Mouse (Mus musculus) forebrain, embryonic 12.5 days (tissue): Measurements from ENCODE around the gene Tgfbi. TPM values are rescaled to one million over a fixed set of nuclear protein-coding genes. Genes with fewer than 3 reads are reported as not detected.

Experiments used
- ATAC-seq: fragments of 200-750 bp; cut with Nextera tagmentation; 2 replicates; pipeline ENCODE4 v1.8.0; 2017; ENCODE audit warnings: moderate TSS enrichment; ENCODE audit not compliant: low FRiP score
- H3K27ac ChIP-seq: fragments of 300-500 bp; sonication (generic); 2 replicates; pipeline ENCODE4 v1.5.1; 2016; ENCODE audit warnings: mild to moderate bottlenecking
- H3K27me3 ChIP-seq: fragments of 300-500 bp; sonication (generic); 2 replicates; pipeline ENCODE4 v1.6.1; 2016; ENCODE audit warnings: mild to moderate bottlenecking
- H3K36me3 ChIP-seq: fragments of 300-500 bp; sonication (generic); replicated peaks from 2 replicates; pipeline ENCODE4 v1.6.1; 2016; ENCODE audit warnings: mild to moderate bottlenecking
- H3K4me1 ChIP-seq: fragments of 300-500 bp; sonication (generic); 2 replicates; pipeline ENCODE4 v1.6.1; 2016
- H3K4me2 ChIP-seq: fragments of 300-500 bp; sonication (generic); 2 replicates; pipeline ENCODE4 v1.6.1; 2016; ENCODE audit warnings: mild to moderate bottlenecking, moderate library complexity
- H3K4me3 ChIP-seq: fragments of 300-500 bp; sonication (generic); replicated peaks from 2 replicates; pipeline ENCODE4 v1.5.1; 2016; ENCODE audit warnings: mild to moderate bottlenecking
- H3K9ac ChIP-seq: fragments of 300-500 bp; sonication (generic); 2 replicates; pipeline ENCODE4 v1.6.1; 2016; ENCODE audit warnings: mild to moderate bottlenecking
- H3K9me3 ChIP-seq: fragments of 300-500 bp; sonication (generic); 2 replicates; pipeline ENCODE4 v1.6.1; 2016
- whole genome bisulfite sequencing: fragments of 180-500 bp; shearing (Covaris S2); methylation state at CpG from one replicate; pipeline ENCODE4 v1.1.7; 2016; 5-methylcytosine and 5-hydroxymethylcytosine counted together
- polyA plus RNA-seq: library from polyadenylated mRNA; unstranded; fragments of >200 nt; fragmentation: Nextera tagmentation; extraction: Ambion mirVana; gene quantifications from 2 replicates; pipeline ENCODE4 v1.2.1, GENCODE M21; 2016

Tgfbi gene
- polyA plus RNA-seq, 1 experiment from 2014 or later, result 24.0 TPM

DNA sequence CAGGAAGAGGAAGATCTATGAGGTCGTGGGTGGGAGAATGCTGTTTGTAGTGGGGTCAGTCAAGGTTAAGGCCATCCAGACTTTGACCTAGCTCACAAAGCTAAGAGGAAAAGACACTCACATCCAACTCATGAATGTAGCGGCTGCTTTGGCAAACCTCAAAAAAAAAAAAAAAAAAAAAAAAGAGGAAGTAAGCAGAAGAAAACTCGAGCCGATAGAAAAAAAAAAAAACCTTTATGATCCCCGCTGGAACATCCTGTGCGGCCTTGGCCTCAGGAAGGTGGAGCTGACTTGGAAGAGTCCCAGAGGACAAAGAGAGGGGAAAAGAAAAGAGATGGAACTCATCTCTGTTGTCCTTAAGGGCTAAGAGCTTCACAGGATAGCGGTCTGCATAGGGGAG, 7.1 kb downstream of the Tgfbi start:
- Histone ChIP-seq H3K9me3 (no peaks in the 10 kb centered on the region), H3K4me1 (peaks cover 26% of the 10 kb centered on the region), H3K36me3 (no peaks in the 10 kb centered on the region), H3K4me2 (no peak overlapping the region), H3K9ac (no peak overlapping the region), H3K27me3 (peaks cover 24% of the 10 kb centered on the region; the same call in 1 of the 2 replicates), H3K4me3 (no peak overlapping the region), H3K27ac (no peak overlapping the region)
- 73% methylated on average over 7 of the region's 7 CpGs for WGBS
- no peak for ATAC-seq

DNA sequence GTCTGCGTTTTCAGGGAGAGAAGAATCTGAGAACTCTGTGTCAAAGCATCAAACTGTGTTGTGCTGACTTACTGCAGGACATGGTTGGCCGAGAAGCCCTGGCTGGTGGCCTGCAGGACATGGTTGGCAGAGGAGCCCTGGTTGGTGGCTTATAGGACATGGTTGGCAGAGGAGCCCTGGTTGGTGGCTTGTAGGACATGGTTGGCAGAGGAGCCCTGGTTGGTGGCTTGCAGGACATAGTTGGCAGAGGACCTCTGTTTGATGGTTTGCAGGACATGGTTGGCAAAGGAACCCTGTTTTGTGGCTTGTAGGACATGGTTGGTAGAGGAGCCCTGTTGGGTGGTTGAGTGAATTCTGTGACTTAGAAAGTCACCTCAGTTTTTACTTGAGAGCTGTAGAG, 7.9 kb downstream of the Tgfbi start:
- no peak overlapping the region for H3K9ac ChIP-seq
- no peak overlapping the region for H3K27ac ChIP-seq
- no peaks in the 10 kb centered on the region for H3K9me3 ChIP-seq
- H3K4me1 ChIP-seq, result peaks cover 25% of the 10 kb centered on the region
- H3K4me3 ChIP-seq, result no peak overlapping the region
- WGBS, result 87% methylated on average over 2 of the region's 2 CpGs
- H3K36me3 ChIP-seq, result no peaks in the 10 kb centered on the region
- no peak for ATAC-seq
- H3K27me3 ChIP-seq, result peaks cover 17% of the 10 kb centered on the region; the same call in 1 of the 2 replicates
- no peak overlapping the region for H3K4me2 ChIP-seq

DNA sequence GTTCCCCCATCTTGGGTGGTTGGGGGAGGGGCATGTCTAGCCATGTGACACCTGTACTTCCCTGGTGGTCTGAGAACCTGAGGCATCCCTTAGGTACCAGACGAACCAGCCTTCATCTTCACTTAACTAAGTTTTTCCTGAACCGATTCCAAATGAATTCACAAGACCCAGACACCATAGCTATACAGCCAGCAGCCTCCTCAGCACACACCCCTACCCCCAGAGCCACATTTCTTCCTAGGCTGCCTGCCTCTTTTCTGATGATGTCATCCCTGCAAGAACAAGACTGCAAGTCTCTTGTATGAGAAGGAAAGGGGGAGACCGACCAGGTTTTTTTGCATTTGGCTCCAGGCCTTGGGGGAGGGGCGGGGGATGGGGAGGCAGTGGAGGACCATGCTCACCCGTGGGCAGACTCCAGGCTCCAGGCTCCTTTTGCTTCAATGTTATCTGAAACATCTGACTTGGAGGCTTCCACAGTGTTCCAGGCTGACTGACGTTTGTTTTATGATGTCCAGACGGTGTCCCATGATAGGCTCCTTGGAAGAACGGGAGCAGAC, 13.0 kb downstream of the Tgfbi start:
- Histone ChIP-seq H3K9ac (no peak overlapping the region), H3K27me3 (no peaks in the 10 kb centered on the region), H3K9me3 (no peaks in the 10 kb centered on the region), H3K4me3 (no peak overlapping the region), H3K36me3 (no peaks in the 10 kb centered on the region), H3K27ac (no peak overlapping the region), H3K4me1 (peaks cover 8% of the 10 kb centered on the region), H3K4me2 (no peak overlapping the region)
- ATAC-seq, result no peak
- WGBS, result 56% methylated on average over 8 of the region's 8 CpGs

DNA sequence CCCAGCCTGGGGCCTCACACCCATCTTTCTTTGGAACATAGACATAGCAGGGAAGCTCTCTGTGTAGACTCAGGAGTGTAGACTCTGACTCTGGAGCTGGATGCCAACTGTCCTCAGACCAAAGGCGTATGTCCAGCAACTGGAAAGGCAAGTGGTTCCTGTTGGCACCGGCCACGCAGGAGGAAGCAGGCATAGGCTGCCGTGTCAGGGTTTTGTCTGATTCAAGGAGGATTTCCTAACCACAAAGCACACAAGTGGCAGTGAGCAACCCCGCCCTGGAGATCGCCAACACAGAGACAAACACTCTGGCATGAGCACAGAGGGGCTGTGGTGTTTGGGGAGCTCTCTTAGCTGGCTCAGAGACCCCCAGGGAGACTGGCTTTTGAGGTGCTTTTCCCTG, 17.2 kb downstream of the Tgfbi start:
- H3K9ac ChIP-seq, result no peak overlapping the region
- H3K4me3 ChIP-seq, result no peak overlapping the region
- no peaks in the 10 kb centered on the region for H3K9me3 ChIP-seq
- no peaks in the 10 kb centered on the region for H3K36me3 ChIP-seq
- WGBS, result 87% methylated on average over 6 of the region's 6 CpGs
- ATAC-seq, result no peak
- H3K4me2 ChIP-seq, result no peak overlapping the region
- H3K27ac ChIP-seq, result no peak overlapping the region
- peaks cover 8% of the 10 kb centered on the region for H3K4me1 ChIP-seq
- H3K27me3 ChIP-seq, result no peaks in the 10 kb centered on the region

DNA sequence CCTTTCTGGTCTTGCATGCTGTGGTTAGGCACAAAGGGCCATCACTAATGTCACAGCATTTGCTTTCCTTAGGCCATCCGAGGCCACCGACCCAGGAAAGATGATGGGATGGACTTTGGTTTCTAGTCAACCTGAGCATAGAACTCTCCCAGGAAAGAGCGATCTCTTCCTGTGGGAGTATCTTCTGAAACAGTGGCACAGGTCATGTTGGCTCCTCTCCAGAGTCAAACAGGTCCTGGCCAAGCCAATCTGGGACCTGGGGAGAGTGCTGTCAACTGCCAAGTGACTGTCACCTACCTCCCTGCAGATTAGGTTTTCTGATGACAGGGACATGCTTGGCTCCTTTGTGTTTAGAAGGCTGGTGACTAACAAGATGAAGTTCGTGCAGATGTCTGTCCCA, 20.8 kb downstream of the Tgfbi start:
- Histone ChIP-seq H3K9me3 (no peaks in the 10 kb centered on the region), H3K27me3 (no peaks in the 10 kb centered on the region), H3K27ac (no peak overlapping the region), H3K9ac (no peak overlapping the region), H3K4me3 (no peak overlapping the region), H3K4me2 (no peak overlapping the region), H3K4me1 (0 out of 2 replicates have a peak, but pooled peaks cover 3% of the 10 kb centered on the region), H3K36me3 (no peaks in the 10 kb centered on the region)
- WGBS, result 92% methylated on average over 4 of the region's 4 CpGs
- ATAC-seq, result no peak

DNA sequence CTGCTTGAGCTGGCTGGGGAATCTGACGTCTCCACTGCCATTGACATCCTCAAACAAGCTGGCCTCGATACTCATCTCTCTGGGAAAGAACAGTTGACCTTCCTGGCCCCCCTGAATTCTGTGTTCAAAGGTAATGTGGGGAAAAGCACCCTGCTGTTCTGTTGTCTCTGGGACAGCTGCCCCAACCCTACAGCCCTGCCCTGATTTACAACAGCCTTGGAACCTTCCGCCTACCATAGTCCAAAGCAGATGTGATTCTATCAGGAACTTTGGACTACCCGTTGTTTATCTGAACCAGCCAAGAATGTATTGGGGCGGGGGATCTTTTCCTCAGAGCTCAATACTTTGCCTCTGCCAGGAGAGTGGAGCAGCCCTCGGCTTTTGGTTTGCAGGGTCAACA, 21.2 kb downstream of the Tgfbi start:
- no peak for ATAC-seq
- Histone ChIP-seq H3K36me3 (no peaks in the 10 kb centered on the region), H3K4me1 (0 out of 2 replicates have a peak, but pooled peaks cover 3% of the 10 kb centered on the region), H3K9ac (no peak overlapping the region), H3K4me2 (no peak overlapping the region), H3K27me3 (no peaks in the 10 kb centered on the region), H3K27ac (no peak overlapping the region), H3K4me3 (no peak overlapping the region), H3K9me3 (no peaks in the 10 kb centered on the region)
- 71% methylated on average over 6 of the region's 6 CpGs for whole genome bisulfite sequencing

DNA sequence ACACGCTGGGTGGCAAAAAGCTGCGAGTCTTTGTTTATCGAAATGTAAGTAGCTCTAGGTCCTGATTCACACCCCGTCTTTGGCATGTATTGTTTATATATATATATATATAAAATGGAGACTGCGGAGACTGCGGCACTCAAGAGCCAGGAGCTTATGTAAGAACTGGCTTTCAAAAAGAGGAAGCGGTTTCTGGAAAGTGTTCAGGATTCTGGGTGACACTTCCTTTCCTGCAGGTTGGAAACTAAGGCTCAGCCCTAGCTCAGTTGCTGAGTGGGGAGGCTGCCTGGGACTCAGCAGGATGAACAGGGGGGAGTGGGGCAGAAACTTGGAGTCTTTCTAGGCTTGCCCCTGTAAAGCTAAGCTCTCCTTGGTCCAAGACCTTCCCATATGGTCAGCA, 22.0 kb downstream of the Tgfbi start:
- 93% methylated on average over 7 of the region's 7 CpGs for WGBS
- no peak for ATAC-seq

DNA sequence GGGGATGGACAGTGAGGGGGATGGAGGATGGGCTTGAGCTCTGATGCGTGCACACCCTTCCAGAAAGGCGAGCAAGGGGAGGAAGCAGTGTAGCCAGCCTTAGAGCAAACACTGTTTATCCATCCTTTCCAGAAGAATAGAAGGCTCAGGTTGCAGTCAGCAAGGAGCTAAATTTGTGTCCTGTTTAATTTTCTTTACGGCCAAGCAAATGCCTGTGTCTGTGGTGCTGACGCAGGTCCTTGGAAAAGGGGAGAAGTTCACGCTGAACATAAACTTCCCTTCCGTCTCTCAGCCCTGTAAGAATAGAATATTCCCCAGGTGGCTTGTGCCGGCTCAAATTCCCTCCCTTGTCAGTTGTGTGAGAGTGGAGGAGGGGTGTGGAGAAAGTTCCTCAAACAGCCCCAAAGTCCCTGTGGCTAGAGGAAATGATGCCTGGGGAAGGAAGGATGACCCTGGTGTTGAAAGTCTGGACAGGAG, 24.9 kb downstream of the Tgfbi start:
- Histone ChIP-seq H3K4me1 (0 out of 2 replicates have a peak, but pooled peaks cover 3% of the 10 kb centered on the region), H3K36me3 (no peaks in the 10 kb centered on the region), H3K4me2 (no peak overlapping the region), H3K9ac (no peak overlapping the region), H3K4me3 (no peak overlapping the region), H3K27me3 (no peaks in the 10 kb centered on the region), H3K9me3 (no peaks in the 10 kb centered on the region), H3K27ac (no peak overlapping the region)
- no peak for ATAC-seq
- 37% methylated on average over 7 of the region's 7 CpGs for WGBS

More for the DNA sequence above, 22.0 kb downstream of the Tgfbi start:
- Histone ChIP-seq H3K27ac (no peak overlapping the region), H3K9me3 (no peaks in the 10 kb centered on the region), H3K4me2 (no peak overlapping the region), H3K4me3 (no peak overlapping the region), H3K27me3 (no peaks in the 10 kb centered on the region), H3K4me1 (0 out of 2 replicates have a peak, but pooled peaks cover 3% of the 10 kb centered on the region), H3K9ac (no peak overlapping the region), H3K36me3 (no peaks in the 10 kb centered on the region)

DNA sequence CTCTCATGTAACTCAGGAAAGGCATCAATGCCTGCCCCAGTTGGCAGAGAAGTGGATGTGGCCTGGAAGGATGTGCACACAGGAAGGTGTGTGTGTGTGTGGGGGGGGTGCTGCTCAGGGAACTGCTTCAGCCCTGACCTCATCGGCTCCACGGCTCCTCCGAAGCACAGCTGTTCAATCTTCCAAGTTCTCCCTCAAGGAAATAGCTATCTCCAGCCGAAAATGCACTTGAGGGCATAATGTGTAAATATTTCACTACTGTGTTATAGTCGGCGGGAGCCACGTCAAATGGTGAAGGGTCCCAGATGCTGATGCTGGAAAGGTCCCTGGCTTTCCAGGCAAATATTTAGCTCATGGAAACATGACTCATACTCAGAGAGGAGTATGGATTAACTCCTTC, 25.6 kb downstream of the Tgfbi start:
- no peak overlapping the region for H3K9ac ChIP-seq
- H3K9me3 ChIP-seq, result no peaks in the 10 kb centered on the region
- no peak overlapping the region for H3K4me2 ChIP-seq
- no peaks in the 10 kb centered on the region for H3K27me3 ChIP-seq
- no peak overlapping the region for H3K27ac ChIP-seq
- 0 out of 2 replicates have a peak, but pooled peaks cover 3% of the 10 kb centered on the region for H3K4me1 ChIP-seq
- 79% methylated on average over 7 of the region's 7 CpGs for WGBS
- no peaks in the 10 kb centered on the region for H3K36me3 ChIP-seq
- H3K4me3 ChIP-seq, result no peak overlapping the region
- ATAC-seq, result no peak

DNA sequence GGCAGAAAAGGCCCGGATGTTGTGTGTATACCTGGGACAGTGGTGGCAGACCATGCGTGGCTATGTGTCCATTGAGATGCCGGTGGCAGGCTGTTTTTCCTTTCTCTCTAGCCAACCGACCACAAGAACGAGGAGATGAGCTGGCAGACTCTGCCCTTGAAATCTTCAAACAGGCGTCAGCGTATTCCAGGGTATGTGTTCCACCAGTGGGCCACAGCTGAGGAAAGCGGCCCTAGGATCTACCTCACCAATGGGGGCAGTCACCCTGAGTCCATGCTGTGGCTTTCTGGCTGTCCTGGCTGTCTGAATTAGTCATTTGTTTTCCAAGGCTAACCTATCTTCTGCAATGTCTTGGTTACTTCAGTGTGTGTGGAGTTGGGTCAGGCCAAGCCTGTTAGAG, 27.7 kb downstream of the Tgfbi start:
- H3K4me3 ChIP-seq, result no peak overlapping the region
- H3K27ac ChIP-seq, result no peak overlapping the region
- no peaks in the 10 kb centered on the region for H3K9me3 ChIP-seq
- no peaks in the 10 kb centered on the region for H3K36me3 ChIP-seq
- no peak overlapping the region for H3K9ac ChIP-seq
- no peak overlapping the region for H3K4me2 ChIP-seq
- 89% methylated on average over 8 of the region's 8 CpGs for WGBS
- no peaks in the 10 kb centered on the region for H3K27me3 ChIP-seq
- no peak for ATAC-seq
- 0 out of 2 replicates have a peak, but pooled peaks cover 3% of the 10 kb centered on the region for H3K4me1 ChIP-seq

DNA sequence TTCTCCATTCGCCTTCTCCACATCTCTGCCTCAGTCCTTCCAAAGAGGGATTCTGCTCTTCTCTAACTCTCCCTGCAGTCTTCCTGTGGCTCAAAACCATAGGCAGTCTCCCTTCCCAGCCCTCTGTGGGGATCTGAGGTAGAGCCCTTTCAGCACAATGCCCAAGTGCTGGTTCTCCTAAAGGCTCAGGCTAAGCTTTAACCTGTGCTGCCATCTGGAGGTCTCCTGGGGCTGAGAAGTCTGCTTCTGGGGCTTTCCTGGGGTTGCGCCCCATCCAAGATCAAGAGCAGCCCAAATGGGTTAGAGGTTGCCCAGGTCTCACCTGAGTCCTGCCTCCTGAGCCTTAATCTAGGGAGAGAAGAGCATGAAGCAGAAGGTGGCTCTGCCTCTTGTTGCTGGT, 32.4 kb downstream of the Tgfbi start:
- no peak overlapping the region for H3K9ac ChIP-seq
- H3K4me3 ChIP-seq, result no peak overlapping the region
- ATAC-seq, result no peak
- 84% methylated on average over 2 of the region's 2 CpGs for whole genome bisulfite sequencing
- H3K36me3 ChIP-seq, result no peaks in the 10 kb centered on the region
- no peaks in the 10 kb centered on the region for H3K9me3 ChIP-seq
- H3K4me1 ChIP-seq, result no peaks in the 10 kb centered on the region
- no peaks in the 10 kb centered on the region for H3K27me3 ChIP-seq
- H3K27ac ChIP-seq, result no peak overlapping the region
- no peak overlapping the region for H3K4me2 ChIP-seq

DNA sequence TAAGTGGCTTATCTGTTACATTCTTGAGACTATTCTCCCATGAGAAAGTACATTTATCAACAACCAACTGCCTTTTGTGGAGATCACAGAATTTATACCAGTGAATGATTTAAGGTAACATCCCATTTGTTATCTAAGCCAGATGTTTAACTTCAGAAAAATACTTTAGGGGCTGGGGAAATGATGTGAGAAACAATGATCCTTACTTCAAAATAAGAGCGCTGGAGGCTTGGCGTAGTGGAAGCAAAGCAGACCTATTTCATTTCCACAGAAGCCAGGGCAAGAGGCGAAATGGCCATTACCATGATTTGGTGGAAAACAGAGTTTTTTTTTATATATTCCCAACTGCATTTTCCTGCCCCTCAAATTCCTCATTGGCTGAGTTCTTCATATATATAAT, 34.7 kb downstream of the Tgfbi start:
- H3K9ac ChIP-seq, result no peak overlapping the region
- H3K36me3 ChIP-seq, result no peaks in the 10 kb centered on the region
- no peaks in the 10 kb centered on the region for H3K9me3 ChIP-seq
- H3K27ac ChIP-seq, result no peak overlapping the region
- H3K4me1 ChIP-seq, result peaks cover 10% of the 10 kb centered on the region; the same call in 1 of the 2 replicates
- 91% methylated on average over 3 of the region's 3 CpGs for WGBS
- no peak overlapping the region for H3K4me2 ChIP-seq
- no peak overlapping the region for H3K4me3 ChIP-seq
- H3K27me3 ChIP-seq, result no peaks in the 10 kb centered on the region; the same call in 1 of the 2 replicates
- ATAC-seq, result no peak

DNA sequence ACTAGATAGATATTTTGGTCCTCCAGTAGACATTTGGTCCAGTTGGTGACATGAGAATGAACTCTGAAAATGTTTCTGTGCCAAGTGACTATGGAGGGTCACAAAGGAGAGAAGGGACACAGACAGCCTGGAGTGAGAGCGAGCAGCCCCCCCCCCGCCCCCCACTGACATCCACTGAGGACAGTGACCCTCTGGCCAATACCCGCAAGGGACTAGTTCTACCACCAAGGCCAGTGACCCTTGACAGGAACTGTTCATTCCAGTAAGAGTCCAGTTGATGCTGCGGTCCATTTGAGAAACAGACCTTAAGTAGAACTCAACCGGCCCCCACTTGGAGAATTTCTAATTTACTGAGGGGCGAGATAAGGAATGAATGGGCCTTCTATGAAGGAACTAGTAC, 36.4 kb downstream of the Tgfbi start:
- no peak overlapping the region for H3K27ac ChIP-seq
- no peak overlapping the region for H3K4me3 ChIP-seq
- no peaks in the 10 kb centered on the region for H3K9me3 ChIP-seq
- WGBS, result 84% methylated on average over 6 of the region's 6 CpGs
- H3K9ac ChIP-seq, result no peak overlapping the region
- H3K4me2 ChIP-seq, result no peak overlapping the region
- H3K27me3 ChIP-seq, result no peaks in the 10 kb centered on the region; the same call in 1 of the 2 replicates
- ATAC-seq, result no peak
- no peaks in the 10 kb centered on the region for H3K36me3 ChIP-seq
- H3K4me1 ChIP-seq, result peaks cover 10% of the 10 kb centered on the region; the same call in 1 of the 2 replicates
